Mouse (Mus musculus) liver, embryonic 15.5 days (tissue): ENCODE data around the gene Tbx2. TPM values are rescaled to one million over a fixed set of nuclear protein-coding genes. Genes with fewer than 3 reads are reported as not detected.

Experiments used
- ATAC-seq: fragments of 200-750 bp; cut with Nextera tagmentation; 2 replicates; pipeline ENCODE4 v1.8.0; 2017; ENCODE audit warnings: moderate number of reproducible peaks, mild to moderate bottlenecking, moderate library complexity; ENCODE audit not compliant: insufficient read depth
- H3K27ac ChIP-seq: fragments of 300-500 bp; sonication (generic); replicated peaks from 2 replicates; pipeline ENCODE4 v1.5.1; 2015; ENCODE audit warnings: mild to moderate bottlenecking, inconsistent platforms
- H3K27me3 ChIP-seq: fragments of 300-500 bp; sonication (generic); 2 replicates; pipeline ENCODE4 v1.6.1; 2015; ENCODE audit warnings: mild to moderate bottlenecking, inconsistent platforms
- H3K36me3 ChIP-seq: fragments of 300-500 bp; sonication (generic); replicated peaks from 2 replicates; pipeline ENCODE4 v1.6.1; 2015; ENCODE audit warnings: moderate library complexity, mild to moderate bottlenecking, inconsistent platforms
- H3K4me1 ChIP-seq: fragments of 300-500 bp; sonication (generic); replicated peaks from 2 replicates; pipeline ENCODE4 v1.6.1; 2015; ENCODE audit warnings: inconsistent platforms
- H3K4me2 ChIP-seq: fragments of 300-500 bp; sonication (generic); 2 replicates; pipeline ENCODE4 v1.6.1; 2015; ENCODE audit warnings: moderate library complexity, mild to moderate bottlenecking, inconsistent platforms
- H3K4me3 ChIP-seq: fragments of 300-500 bp; sonication (generic); replicated peaks from 2 replicates; pipeline ENCODE4 v1.5.1; 2015; ENCODE audit warnings: mild to moderate bottlenecking, inconsistent platforms
- H3K9ac ChIP-seq: fragments of 300-500 bp; sonication (generic); 2 replicates; pipeline ENCODE4 v1.6.1; 2015; ENCODE audit warnings: moderate library complexity, mild to moderate bottlenecking, inconsistent platforms
- H3K9me3 ChIP-seq: fragments of 300-500 bp; sonication (generic); replicated peaks from 2 replicates; pipeline ENCODE4 v1.6.1; 2016; ENCODE audit warnings: inconsistent platforms
- WGBS: fragments of 180-500 bp; shearing (Covaris S2); methylation state at CpG from one replicate; pipeline ENCODE4 v1.1.7; 2015; ENCODE audit warnings: mixed read lengths; ENCODE audit not compliant: insufficient replicate concordance; 5-methylcytosine and 5-hydroxymethylcytosine counted together
- polyA plus RNA-seq: library from polyadenylated mRNA; unstranded; fragments of >200 nt; fragmentation: Nextera tagmentation; extraction: Ambion mirVana; gene quantifications from 2 replicates; pipeline ENCODE4 v1.2.1, GENCODE M21; 2015

Gene Tbx2
- polyA plus RNA-seq, 1 experiment from 2014 or later: 0.45 TPM

DNA sequence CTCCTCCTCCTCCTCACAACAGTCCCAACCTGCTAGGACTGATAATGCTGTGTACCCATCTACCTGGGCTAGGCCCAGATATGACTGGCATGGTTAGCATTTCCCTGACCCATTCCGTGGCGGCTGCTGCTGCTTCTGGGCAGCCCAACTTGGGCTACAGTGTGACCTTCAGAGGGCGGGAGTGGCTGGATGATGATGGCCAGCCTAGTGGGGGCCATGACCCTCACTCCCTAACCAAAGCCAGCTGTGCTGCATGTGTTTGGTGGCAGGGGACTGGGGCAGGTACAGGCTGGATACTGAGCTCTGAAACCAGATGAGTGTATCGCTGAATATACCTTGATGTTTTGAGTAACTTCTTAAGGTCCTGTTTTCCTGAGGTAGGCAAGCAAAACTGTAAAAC, 8.6 kb upstream of the Tbx2 start:
- H3K4me2 ChIP-seq: no peak overlapping the region
- H3K4me3 ChIP-seq: no peak overlapping the region
- no peak for ATAC-seq
- no peak overlapping the region for H3K27ac ChIP-seq
- H3K27me3 ChIP-seq: peaks cover 98% of the 10 kb centered on the region
- 67% methylated on average over 4 of the region's 4 CpGs for WGBS
- H3K36me3 ChIP-seq: no peaks in the 10 kb centered on the region
- no peak overlapping the region for H3K9ac ChIP-seq
- peaks cover 31% of the 10 kb centered on the region for H3K4me1 ChIP-seq
- H3K9me3 ChIP-seq: no peaks in the 10 kb centered on the region

DNA sequence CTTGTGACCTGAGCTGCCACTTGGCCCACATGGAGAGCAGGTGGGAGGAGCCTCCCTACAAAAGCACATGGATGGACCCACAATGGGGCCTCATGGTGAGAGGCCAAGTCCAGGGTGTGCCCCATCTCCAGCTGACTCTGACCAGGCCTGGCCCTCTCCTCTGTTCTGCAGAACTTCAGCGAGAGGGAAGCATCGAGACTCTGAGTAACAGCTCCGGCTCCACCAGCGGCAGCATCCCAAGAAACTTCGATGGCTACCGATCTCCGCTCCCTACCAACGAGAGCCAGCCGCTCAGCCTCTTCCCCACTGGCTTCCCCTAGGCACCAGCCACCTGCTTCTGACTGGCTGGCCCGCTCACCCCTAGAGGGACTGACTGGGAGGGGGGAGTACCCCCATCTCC, 7.3 kb upstream of the Tbx2 start:
- Histone ChIP-seq H3K36me3 (no peaks in the 10 kb centered on the region), H3K9me3 (no peaks in the 10 kb centered on the region), H3K27ac (no peak overlapping the region), H3K4me2 (no peak overlapping the region), H3K9ac (no peak overlapping the region), H3K27me3 (peaks cover 99% of the 10 kb centered on the region), H3K4me3 (no peak overlapping the region), H3K4me1 (peaks cover 43% of the 10 kb centered on the region)
- WGBS: 70% methylated on average over 10 of the region's 10 CpGs
- no peak for ATAC-seq

DNA sequence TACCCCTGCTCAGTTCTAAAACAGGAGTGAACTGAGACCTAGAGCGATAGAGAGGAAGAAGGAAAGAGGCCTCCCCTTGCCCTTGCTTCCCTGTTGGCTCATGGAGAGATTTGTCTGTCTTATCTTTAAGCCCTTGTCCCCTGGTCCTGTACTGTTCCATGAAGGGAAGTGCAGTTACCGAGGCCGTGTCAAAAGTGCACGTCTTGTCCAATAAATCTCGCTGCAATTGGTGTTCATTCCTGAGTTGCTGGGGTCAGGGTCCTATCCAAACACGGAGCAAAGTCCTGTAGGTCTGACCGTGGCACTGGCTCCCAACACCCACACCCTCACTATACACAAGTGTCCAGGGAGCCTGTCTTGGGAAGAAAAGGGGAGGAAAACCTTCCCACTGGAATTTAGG, 6.5 kb upstream of the Tbx2 start:
- no peak overlapping the region for H3K9ac ChIP-seq
- no peak for ATAC-seq
- H3K4me3 ChIP-seq: no peak overlapping the region
- no peak overlapping the region for H3K4me2 ChIP-seq
- peaks cover 99% of the 10 kb centered on the region for H3K27me3 ChIP-seq
- no peaks in the 10 kb centered on the region for H3K36me3 ChIP-seq
- WGBS: 41% methylated on average over 7 of the region's 7 CpGs
- H3K4me1 ChIP-seq: peaks cover 47% of the 10 kb centered on the region
- no peaks in the 10 kb centered on the region for H3K9me3 ChIP-seq
- no peak overlapping the region for H3K27ac ChIP-seq

DNA sequence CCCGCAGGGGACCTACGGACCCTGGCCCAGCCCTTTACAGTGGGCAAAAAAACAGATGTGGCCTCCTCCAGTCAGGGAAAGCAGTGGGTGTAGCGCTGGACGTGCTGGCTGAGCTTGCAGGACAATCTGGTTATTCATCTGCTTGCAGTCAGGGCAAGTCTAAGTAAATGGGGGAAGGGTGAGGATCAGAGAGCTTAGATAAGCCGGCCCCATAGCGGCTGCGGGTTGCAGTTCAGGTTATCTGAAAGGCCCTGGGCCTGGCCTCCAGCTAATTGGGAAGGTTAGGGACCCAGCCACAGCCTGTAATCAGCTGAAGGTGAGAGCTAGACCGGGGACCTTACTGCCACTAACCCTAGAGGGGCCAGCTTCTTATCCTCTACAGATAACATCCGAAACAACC, 5.0 kb upstream of the Tbx2 start:
- no peak overlapping the region for H3K27ac ChIP-seq
- no peak overlapping the region for H3K9ac ChIP-seq
- peak; percentile 60 for ATAC-seq
- WGBS: 9% methylated on average over 9 of the region's 9 CpGs
- H3K4me2 ChIP-seq: no peak overlapping the region
- no peaks in the 10 kb centered on the region for H3K9me3 ChIP-seq
- H3K4me3 ChIP-seq: no peak overlapping the region
- peaks cover 54% of the 10 kb centered on the region for H3K4me1 ChIP-seq
- H3K27me3 ChIP-seq: peaks cover 100% of the 10 kb centered on the region
- H3K36me3 ChIP-seq: no peaks in the 10 kb centered on the region

DNA sequence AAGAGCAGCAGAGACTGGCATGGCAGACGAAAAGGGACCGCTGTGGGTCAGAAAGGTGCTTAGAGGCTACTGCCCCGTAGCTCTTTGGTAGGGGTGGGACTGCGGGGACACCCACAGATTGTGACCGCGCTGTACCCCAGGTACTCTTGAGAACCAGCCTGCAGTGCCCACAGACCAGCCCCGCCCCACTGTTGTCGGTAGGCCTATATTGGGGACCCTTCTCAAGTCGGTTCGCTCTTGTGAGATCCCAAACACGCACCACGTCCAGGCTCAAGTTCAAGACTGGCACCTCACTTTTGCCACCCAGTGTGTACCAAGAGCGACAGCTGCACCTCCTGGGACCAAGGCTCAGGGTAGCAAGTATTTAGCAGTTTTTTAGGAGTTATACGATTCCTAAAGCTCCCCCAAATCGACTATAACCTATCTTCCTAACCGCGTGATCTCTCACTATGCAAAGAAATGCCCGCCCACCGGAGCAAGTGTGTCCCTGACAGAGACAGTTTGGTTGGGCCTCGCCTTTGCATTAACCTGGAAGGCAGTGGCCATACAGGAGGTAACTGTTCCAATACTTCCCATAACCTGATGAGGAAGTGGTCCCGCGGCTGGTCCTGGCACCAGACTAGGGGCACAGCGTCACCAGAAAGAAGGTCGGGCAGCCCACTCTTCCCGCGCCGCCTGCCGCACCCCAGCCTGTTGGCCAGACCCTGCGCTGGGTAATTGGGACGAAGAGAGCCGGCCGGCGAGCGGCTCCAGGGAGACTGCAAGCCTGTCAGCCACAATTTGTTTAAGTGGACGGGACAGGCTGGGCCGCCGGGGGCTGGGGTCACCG, 3.4 kb upstream of the Tbx2 start:
- H3K27me3 ChIP-seq: peaks cover 100% of the 10 kb centered on the region
- H3K36me3 ChIP-seq: no peaks in the 10 kb centered on the region
- H3K4me2 ChIP-seq: no peak overlapping the region; the same call in 1 of the 2 replicates
- H3K27ac ChIP-seq: no peak overlapping the region
- H3K9me3 ChIP-seq: no peaks in the 10 kb centered on the region
- no peak for ATAC-seq
- peaks cover 50% of the 10 kb centered on the region for H3K4me1 ChIP-seq
- WGBS: 8% methylated on average over 38 of the region's 38 CpGs
- H3K9ac ChIP-seq: no peak overlapping the region
- no peak overlapping the region for H3K4me3 ChIP-seq

DNA sequence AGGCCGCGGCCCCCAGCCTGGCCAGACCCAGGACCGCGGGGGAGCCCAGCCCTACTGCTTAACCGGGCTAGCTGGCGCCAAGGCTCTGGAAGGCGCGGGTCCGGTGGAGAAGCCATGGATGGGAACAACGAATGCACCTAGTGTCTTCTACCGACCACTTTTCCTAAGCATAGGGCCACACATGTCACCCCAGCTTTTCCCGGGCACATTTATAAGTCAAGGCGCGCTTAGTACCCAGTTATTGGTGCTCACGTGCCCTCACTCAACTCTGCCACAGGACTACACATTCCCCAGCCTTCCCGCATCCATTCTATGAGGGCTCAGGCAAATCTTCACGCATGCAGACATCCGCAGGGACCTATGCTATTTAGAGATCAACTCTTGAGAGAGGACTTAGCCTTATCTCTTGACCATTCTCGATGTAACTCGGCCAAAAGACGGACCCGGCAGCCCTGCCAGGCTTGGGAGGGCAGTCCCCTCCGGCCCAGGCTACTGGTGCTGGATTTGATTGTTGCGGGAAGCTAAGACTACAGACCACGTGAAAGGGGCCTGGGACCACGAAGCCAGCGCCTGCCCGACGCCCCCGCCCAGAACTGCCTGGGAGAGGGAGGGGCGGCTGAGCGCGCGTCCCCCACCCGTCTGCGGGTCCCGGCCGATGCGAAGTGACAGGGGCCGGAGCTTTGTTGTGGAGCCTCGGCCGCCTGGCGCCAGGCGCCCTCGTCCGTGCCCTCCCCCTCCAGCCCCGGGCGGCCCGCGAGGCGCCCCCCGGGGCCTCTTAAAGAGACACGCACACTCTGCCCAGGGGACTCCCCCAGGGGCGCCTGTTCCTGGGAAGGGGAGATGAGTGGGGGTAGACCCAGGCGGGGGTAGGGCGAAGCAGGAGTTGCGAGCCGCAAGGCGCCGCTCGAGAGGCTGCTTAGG, 2.6 kb upstream of the Tbx2 start:
- 2% methylated on average over 61 of the region's 61 CpGs for WGBS
- no peaks in the 10 kb centered on the region for H3K9me3 ChIP-seq
- no peak overlapping the region for H3K27ac ChIP-seq
- peak overlapping the region; percentile 24 for H3K4me2 ChIP-seq
- H3K36me3 ChIP-seq: no peaks in the 10 kb centered on the region
- H3K9ac ChIP-seq: no peak overlapping the region
- H3K27me3 ChIP-seq: peaks cover 100% of the 10 kb centered on the region
- H3K4me1 ChIP-seq: peaks cover 50% of the 10 kb centered on the region
- H3K4me3 ChIP-seq: no peak overlapping the region
- no peak for ATAC-seq

DNA sequence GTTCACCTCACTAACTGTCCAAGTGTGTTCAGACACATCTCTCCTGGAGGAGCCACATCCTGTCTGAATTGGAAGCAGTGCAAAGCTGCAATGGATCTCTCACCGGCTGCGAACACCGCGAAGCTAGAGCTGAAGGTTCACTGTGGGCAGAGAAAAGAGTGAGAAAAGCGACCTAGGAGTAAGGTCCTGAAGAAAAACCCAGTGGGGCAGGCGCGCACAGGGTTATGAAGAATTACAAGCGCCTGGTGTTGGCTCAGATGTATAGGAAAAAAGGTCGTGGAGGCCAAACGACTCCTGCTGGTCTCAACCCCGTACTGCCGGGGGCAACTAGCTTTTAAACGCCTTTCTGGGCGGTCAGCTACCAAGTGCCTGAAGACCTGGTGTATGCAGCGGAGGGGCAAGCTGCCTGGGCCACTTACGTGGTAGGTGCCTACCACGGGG, 1.4 kb upstream of the Tbx2 start:
- Histone ChIP-seq H3K27me3 (peaks cover 100% of the 10 kb centered on the region), H3K9ac (no peak overlapping the region), H3K27ac (no peak overlapping the region), H3K4me2 (no peak overlapping the region), H3K9me3 (no peaks in the 10 kb centered on the region), H3K4me1 (peaks cover 50% of the 10 kb centered on the region), H3K4me3 (no peak overlapping the region), H3K36me3 (no peaks in the 10 kb centered on the region)
- 3% methylated on average over 17 of the region's 17 CpGs for WGBS
- ATAC-seq: no peak

DNA sequence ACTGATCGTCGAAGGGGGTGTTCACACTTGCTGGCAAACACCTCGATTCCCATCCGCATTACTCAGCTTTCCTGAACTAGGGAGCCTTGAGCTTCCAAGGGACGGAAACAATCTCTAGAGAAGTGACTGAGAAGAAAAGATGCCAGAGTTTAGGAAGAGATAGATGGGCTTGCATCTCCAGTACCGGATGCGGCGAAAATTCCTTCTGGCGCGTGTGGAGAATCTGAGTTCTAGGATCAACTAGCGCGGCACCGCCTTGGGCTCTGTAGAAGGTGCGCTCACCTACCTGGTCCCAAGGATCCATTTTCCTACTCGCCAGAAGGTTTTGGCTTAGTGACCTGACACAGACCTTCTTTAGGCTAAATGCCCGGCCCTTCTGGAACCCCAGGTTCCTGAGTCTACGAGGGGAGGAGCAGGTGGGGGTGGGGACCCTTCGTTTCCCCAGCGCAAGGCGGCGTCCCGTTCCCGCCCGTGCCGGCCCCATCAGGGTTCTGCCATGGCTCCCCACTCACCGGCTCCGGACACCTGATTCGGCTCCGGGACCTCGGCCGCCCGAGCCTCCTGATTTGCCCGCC, 608 bp upstream of the Tbx2 start:
- Histone ChIP-seq H3K4me1 (peaks cover 50% of the 10 kb centered on the region), H3K4me2 (peak overlapping the region; percentile 57), H3K9me3 (no peaks in the 10 kb centered on the region), H3K36me3 (no peaks in the 10 kb centered on the region), H3K9ac (no peak overlapping the region), H3K27me3 (peaks cover 100% of the 10 kb centered on the region), H3K27ac (no peak overlapping the region), H3K4me3 (peak overlapping the region; percentile 48)
- WGBS: 1% methylated on average over 33 of the region's 33 CpGs
- no peak for ATAC-seq

DNA sequence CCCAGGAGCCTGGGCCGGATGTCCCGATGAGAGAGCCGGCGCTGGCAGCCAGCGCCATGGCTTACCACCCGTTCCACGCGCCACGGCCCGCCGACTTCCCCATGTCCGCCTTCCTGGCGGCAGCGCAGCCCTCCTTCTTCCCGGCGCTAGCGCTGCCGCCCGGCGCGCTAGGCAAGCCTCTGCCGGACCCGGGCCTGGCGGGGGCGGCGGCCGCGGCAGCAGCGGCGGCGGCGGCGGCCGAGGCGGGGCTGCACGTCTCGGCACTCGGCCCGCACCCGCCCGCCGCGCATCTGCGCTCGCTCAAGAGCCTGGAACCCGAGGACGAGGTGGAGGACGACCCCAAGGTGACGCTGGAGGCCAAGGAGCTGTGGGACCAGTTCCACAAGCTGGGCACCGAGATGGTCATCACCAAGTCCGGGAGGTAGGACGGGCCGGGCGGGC, 750 bp downstream of the Tbx2 start:
- Histone ChIP-seq H3K4me1 (peaks cover 43% of the 10 kb centered on the region), H3K4me2 (peak overlapping the region; percentile 57), H3K9ac (peak overlapping the region; percentile 30; the same call in 1 of the 2 replicates), H3K9me3 (no peaks in the 10 kb centered on the region), H3K27me3 (peaks cover 100% of the 10 kb centered on the region), H3K36me3 (no peaks in the 10 kb centered on the region), H3K27ac (peak overlapping the region; percentile 45; the same call in 1 of the 2 replicates), H3K4me3 (peak overlapping the region; percentile 48)
- ATAC-seq: no peak
- under 1% methylated on average over 52 of the region's 54 CpGs for WGBS

DNA sequence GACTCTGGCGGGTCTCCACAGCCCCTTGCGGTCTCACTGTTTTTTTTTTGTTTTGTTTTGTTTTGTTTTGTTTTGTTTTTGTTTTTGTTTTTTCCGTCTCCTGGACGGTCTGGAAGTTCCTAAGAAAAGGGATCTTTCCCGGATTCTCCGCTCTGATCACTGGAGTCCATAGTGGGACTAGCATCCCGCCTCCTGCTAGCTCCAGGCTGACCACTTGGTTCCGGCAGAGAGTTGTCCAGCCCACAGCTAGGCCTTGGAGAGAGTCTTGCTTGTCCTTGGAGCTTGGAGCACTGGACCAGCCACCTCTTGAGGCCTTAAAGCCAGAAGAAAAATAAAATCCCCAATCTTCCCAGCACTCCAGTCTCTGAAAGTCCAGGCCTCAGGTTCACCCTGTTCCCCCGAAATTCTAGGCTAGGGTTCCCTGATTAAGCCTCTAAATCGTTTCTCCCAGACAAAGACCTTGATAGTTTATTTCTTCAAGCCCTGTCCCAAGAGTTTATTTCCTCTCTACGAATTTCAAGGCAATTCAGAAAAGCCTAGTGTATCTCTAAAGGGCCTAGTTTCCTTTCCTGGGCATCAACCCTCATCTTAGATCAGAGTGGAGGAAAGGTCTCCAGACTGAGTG, 1.5 kb downstream of the Tbx2 start:
- H3K4me1 ChIP-seq: peaks cover 41% of the 10 kb centered on the region
- ATAC-seq: no peak
- 6% methylated on average over 11 of the region's 11 CpGs for WGBS

More for the DNA sequence above, 1.5 kb downstream of the Tbx2 start:
- H3K27me3 ChIP-seq: peaks cover 100% of the 10 kb centered on the region
- H3K9me3 ChIP-seq: no peaks in the 10 kb centered on the region
- H3K36me3 ChIP-seq: no peaks in the 10 kb centered on the region
- H3K4me3 ChIP-seq: peak overlapping the region; percentile 48
- H3K4me2 ChIP-seq: peak overlapping the region; percentile 57; the same call in 1 of the 2 replicates
- no peak overlapping the region for H3K9ac ChIP-seq
- no peak overlapping the region for H3K27ac ChIP-seq
